Mouse (Mus musculus) spleen, adult 2 months (tissue): ENCODE results near the gene Poc1a.

ENCODE experiments used
- CTCF ChIP-seq: fragments of 200-500 bp; IDR thresholded peaks from 2 replicates; pipeline ENCODE4 v1.5.1; 2011; ENCODE audit warnings: mild to moderate bottlenecking, inconsistent platforms; ENCODE audit not compliant: insufficient read depth, insufficient read length, insufficient replicate concordance; ENCODE audit errors: extremely low read depth
- POLR2A ChIP-seq: fragments of 200-500 bp; IDR thresholded peaks from 2 replicates; pipeline ENCODE4 v1.6.1; 2011; ENCODE audit warnings: low read depth, low read length, inconsistent platforms

DNA sequence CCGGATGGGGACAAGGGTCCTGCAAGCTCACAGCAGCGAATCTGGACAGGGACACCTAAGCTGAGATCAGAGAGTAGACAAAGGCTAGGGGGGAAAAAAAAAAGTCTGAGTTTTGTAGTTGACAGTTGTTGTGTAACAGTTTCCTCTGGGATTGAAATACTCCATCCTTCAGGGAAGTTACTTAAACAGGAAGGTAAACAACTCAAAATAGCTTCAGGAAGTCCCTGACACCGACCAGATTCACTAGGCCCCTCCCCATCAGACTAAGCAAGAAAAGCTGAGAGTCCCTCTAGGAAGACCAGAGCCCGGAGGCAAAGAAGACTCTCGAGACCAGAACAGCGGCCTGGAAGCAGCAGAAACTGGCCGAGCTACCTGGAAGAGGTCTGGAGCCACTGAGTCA, 84.5 kb downstream of the Poc1a start:
- TF ChIP-seq CTCF = no peak
- TF ChIP-seq POLR2A = no peak
